Mouse (Mus musculus) spleen, adult 2 months (tissue): Measurements from ENCODE around the gene AI413582.

Source experiments
- CTCF ChIP-seq: fragments of 200-500 bp; IDR thresholded peaks from 2 replicates; pipeline ENCODE4 v1.5.1; 2011; ENCODE audit warnings: mild to moderate bottlenecking, inconsistent platforms; ENCODE audit not compliant: insufficient read depth, insufficient read length, insufficient replicate concordance; ENCODE audit errors: extremely low read depth
- POLR2A ChIP-seq: fragments of 200-500 bp; IDR thresholded peaks from 2 replicates; pipeline ENCODE4 v1.6.1; 2011; ENCODE audit warnings: low read depth, low read length, inconsistent platforms

DNA sequence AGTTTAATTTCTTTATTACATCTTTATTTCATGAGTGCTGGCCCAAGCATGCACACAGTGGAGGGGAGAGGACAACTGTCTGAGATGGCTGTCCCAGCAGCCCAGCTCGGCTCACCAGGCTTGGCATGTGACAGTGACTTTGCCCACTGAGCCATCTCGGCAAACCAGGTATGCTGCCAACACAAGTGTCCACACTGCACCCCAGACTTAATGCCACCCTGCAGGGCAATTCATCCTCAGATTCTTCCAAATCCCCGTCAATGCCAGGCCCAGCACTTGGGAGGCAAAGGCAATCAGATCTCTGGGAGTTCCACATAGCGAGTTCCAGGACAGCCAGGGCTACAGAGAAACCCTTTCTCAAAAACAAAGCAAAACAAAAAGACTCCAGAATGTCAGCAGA lies 47.5 kb upstream of the AI413582 start:
- TF ChIP-seq POLR2A, result no peak
- no peak for TF ChIP-seq CTCF
